Mouse (Mus musculus) liver, postnatal 0 days (tissue): ENCODE data around the gene Map1b.

ENCODE experiments used
- CTCF ChIP-seq: sonication (generic); IDR thresholded peaks from 2 replicates; pipeline ENCODE4 v1.5.1; 2016; ENCODE audit warnings: antibody characterized with exemption, low read depth
- EP300 ChIP-seq: IDR thresholded peaks from 2 replicates; pipeline ENCODE4 v1.6.1; 2016; ENCODE audit warnings: antibody characterized with exemption, low read depth, mild to moderate bottlenecking

GRCm38 (mm10) chr13:99483433-99483832 is 32.9 kb downstream of the Map1b start:
- TF ChIP-seq CTCF: no peak
- no peak for TF ChIP-seq EP300
